Mouse (Mus musculus) embryonic facial prominence, embryonic 14.5 days (tissue): ENCODE measurements around the gene Ptpn14. TPM values are rescaled to one million over a fixed set of nuclear protein-coding genes. Genes with fewer than 3 reads are reported as not detected.

Source experiments
- ATAC-seq: fragments of 200-750 bp; cut with Nextera tagmentation; 2 replicates; pipeline ENCODE4 v1.8.0; 2017; ENCODE audit warnings: low read depth, moderate number of reproducible peaks, moderate TSS enrichment
- DNase-seq: peaks from one replicate; pipeline ENCODE4 v3.0.0-alpha.2; 2015; ENCODE audit warnings: low spot score
- H3K27ac ChIP-seq: fragments of 300-500 bp; sonication (generic); replicated peaks from 2 replicates; pipeline ENCODE4 v1.5.1; 2014; ENCODE audit warnings: low read depth, mild to moderate bottlenecking, low read length, moderate library complexity
- H3K27me3 ChIP-seq: fragments of 300-500 bp; sonication (generic); replicated peaks from 2 replicates; pipeline ENCODE4 v1.6.1; 2014; ENCODE audit warnings: low read length; ENCODE audit not compliant: control insufficient read depth, insufficient read depth
- H3K36me3 ChIP-seq: fragments of 300-500 bp; sonication (generic); 2 replicates; pipeline ENCODE4 v1.6.1; 2014; ENCODE audit warnings: low read length, mixed read lengths; ENCODE audit not compliant: control insufficient read depth, insufficient read depth
- H3K4me1 ChIP-seq: fragments of 300-500 bp; sonication (generic); 2 replicates; pipeline ENCODE4 v1.6.1; 2014; ENCODE audit warnings: antibody characterized with exemption, low read length; ENCODE audit not compliant: control insufficient read depth, insufficient read depth
- H3K4me2 ChIP-seq: fragments of 300-500 bp; sonication (generic); 2 replicates; pipeline ENCODE4 v1.6.1; 2014; ENCODE audit warnings: low read depth, mild to moderate bottlenecking, low read length, moderate library complexity, mixed read lengths
- H3K4me3 ChIP-seq: fragments of 300-500 bp; sonication (generic); 2 replicates; pipeline ENCODE4 v1.5.1; 2014; ENCODE audit warnings: low read depth, mild to moderate bottlenecking, low read length
- H3K9ac ChIP-seq: fragments of 300-500 bp; sonication (generic); 2 replicates; pipeline ENCODE4 v1.6.1; 2014; ENCODE audit warnings: low read depth, mild to moderate bottlenecking, low read length, moderate library complexity, mixed read lengths
- H3K9me3 ChIP-seq: fragments of 300-500 bp; sonication (generic); 2 replicates; pipeline ENCODE4 v1.6.1; 2016; ENCODE audit warnings: low read length; ENCODE audit not compliant: control insufficient read depth
- WGBS: fragments of 180-500 bp; shearing (Covaris S2); extraction: QIAGEN DNeasy Blood & Tissue Kit; methylation state at CpG from one replicate; pipeline ENCODE4 v1.1.7; 2014; 5-methylcytosine and 5-hydroxymethylcytosine counted together
- polyA plus RNA-seq: library from polyadenylated mRNA; unstranded; fragments of >200 nt; fragmentation: Nextera tagmentation; extraction: Ambion mirVana; gene quantifications from 2 replicates; pipeline ENCODE4 v1.2.1, GENCODE M21; 2014

The Ptpn14 gene
- polyA plus RNA-seq, 1 experiment from 2014 or later, result 12.5 TPM

DNA sequence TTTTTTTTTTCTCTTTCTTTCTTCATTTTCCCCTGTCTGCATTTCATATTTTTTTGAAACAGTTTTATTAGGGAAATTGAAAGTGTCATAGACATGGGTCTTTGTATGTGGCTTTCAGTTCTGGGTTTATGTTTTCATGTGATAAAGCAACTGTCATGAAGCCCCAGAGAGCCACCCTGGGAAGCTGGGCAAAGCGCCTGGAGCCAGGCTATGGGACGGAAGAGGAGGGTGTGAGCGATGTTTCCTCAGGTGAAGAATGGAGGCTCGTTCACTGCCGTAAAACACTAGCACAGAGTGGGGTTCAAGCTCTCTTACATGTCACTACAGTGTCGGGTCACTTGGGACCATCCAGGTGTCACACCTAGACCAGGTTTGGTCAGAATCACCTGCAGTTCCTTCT lies 54.6 kb downstream of the Ptpn14 start:
- H3K4me1 ChIP-seq, result peaks cover 28% of the 10 kb centered on the region
- H3K9ac ChIP-seq, result no peak overlapping the region
- H3K4me2 ChIP-seq, result no peak overlapping the region
- no peak for ATAC-seq
- no peak overlapping the region for H3K4me3 ChIP-seq
- H3K27me3 ChIP-seq, result no peaks in the 10 kb centered on the region
- 0 out of 2 replicates have a peak, but pooled peaks cover 5% of the 10 kb centered on the region for H3K36me3 ChIP-seq
- H3K9me3 ChIP-seq, result no peaks in the 10 kb centered on the region
- H3K27ac ChIP-seq, result no peak overlapping the region
- 91% methylated on average over 6 of the region's 6 CpGs for WGBS
- no peak for DNase-seq

DNA sequence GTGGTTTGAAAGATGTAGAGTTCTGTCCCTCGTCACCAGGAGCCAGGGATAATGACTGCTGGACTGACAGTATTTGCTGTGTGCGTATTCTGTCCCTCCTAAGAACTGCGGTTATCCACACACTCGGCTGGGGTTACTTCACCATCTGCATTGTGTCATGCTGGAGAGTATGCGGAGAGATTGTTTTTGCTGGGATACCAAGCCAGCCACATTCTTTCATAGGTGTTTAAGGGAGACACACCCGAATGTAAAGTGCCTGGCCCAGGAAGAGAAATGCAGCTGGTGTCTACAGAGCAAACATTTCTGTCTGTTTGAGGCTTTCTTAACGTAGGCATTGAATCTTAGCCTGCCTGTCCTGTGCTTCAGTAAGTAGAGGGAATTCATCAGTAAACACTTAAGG lies 56.4 kb downstream of the Ptpn14 start:
- peaks cover 17% of the 10 kb centered on the region for H3K4me1 ChIP-seq
- 0 out of 2 replicates have a peak, but pooled peaks cover 5% of the 10 kb centered on the region for H3K36me3 ChIP-seq
- DNase-seq (peak; percentile 63), ATAC-seq (peak; percentile 19; the same call in 1 of the 2 replicates)
- H3K27me3 ChIP-seq, result no peaks in the 10 kb centered on the region
- WGBS, result 59% methylated on average over 7 of the region's 7 CpGs
- no peaks in the 10 kb centered on the region for H3K9me3 ChIP-seq
- H3K9ac ChIP-seq, result no peak overlapping the region
- no peak overlapping the region for H3K4me3 ChIP-seq
- H3K4me2 ChIP-seq, result no peak overlapping the region
- peak overlapping the region; percentile 52; the same call in 1 of the 2 replicates for H3K27ac ChIP-seq

DNA sequence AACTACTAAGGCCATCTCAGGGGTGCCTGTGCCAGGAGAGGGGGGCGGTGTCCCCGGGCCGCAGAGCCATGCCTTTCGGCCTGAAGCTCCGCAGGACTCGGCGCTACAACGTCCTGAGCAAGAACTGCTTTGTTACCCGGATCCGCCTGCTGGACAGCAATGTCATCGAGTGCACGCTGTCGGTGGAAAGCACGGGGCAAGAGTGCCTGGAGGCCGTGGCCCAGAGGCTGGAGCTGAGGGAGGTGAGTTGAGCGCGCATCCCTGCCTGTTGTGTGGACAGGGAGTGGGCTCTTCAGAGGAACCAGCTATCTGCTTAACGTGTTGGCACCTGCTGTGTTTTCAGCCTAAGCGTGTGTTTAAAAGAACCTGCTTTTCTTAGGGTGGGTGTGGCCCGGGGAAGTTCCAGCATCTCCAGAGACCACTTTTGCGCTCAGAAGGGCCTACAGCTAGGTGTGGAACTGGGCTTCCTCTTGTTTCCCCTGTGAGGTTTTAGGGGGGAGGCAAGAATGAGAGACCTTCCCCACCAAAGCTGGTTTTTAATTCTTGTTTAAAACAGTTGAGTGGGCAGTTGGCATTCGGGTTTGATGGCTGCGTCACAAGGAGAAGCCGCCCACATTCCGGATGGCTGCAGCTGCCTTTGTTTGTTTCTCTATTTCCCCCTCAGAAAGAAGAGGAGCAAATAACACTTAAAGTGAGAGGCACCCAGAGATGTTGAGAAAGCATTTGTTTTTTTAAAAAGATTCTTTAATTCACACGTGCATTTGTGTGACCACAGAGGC lies 58.8 kb downstream of the Ptpn14 start:
- no peaks in the 10 kb centered on the region for H3K9me3 ChIP-seq
- 62% methylated on average over 26 of the region's 26 CpGs for WGBS
- H3K36me3 ChIP-seq, result 0 out of 2 replicates have a peak, but pooled peaks cover 11% of the 10 kb centered on the region
- H3K27me3 ChIP-seq, result no peaks in the 10 kb centered on the region
- H3K4me2 ChIP-seq, result no peak overlapping the region
- H3K4me1 ChIP-seq, result peaks cover 21% of the 10 kb centered on the region
- 0 out of 2 replicates have a peak overlapping the region, but pooled peaks have one; percentile 10 for H3K27ac ChIP-seq
- DNase-seq (no peak), ATAC-seq (0 out of 2 replicates have a peak, but pooled peaks have one; percentile 36)
- H3K4me3 ChIP-seq, result no peak overlapping the region
- H3K9ac ChIP-seq, result peak overlapping the region; percentile 5; the same call in 1 of the 2 replicates

- WGBS, result 53% methylated on average over 6 of the region's 6 CpGs
- no peak for DNase-seq
- H3K36me3 ChIP-seq, result 0 out of 2 replicates have a peak, but pooled peaks cover 11% of the 10 kb centered on the region
- H3K9me3 ChIP-seq, result no peaks in the 10 kb centered on the region
- no peak overlapping the region for H3K9ac ChIP-seq
- H3K4me3 ChIP-seq, result no peak overlapping the region
- no peak overlapping the region for H3K27ac ChIP-seq
- no peak for ATAC-seq
- no peak overlapping the region for H3K4me2 ChIP-seq
- H3K27me3 ChIP-seq, result no peaks in the 10 kb centered on the region
- H3K4me1 ChIP-seq, result peaks cover 16% of the 10 kb centered on the region; the same call in 1 of the 2 replicates
These were observed 61.5 kb downstream of the Ptpn14 start for GRCm38 (mm10) chr1:189789545-189789944.

DNA sequence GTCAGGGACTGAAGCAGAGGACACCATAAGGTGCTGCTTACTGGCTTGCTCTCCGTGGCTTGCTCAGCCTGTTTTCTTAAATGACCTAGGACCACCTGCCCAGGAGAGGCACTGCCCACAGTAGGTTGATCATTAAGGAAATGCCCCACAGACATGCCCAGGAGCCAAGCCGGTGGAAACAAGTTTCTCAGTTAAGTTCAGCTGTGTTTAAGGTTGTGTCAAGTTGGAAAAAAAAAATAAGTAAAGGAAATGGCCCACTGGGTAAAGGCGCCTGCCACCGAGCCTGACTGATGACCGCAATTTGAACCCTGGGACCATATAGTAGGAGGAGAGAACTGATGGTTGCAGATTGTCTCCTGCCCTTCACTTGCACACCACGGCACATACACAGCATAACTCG lies 62.6 kb downstream of the Ptpn14 start:
- Histone ChIP-seq H3K9ac (no peak overlapping the region), H3K4me1 (peaks cover 10% of the 10 kb centered on the region; the same call in 1 of the 2 replicates), H3K4me3 (no peak overlapping the region), H3K27ac (no peak overlapping the region), H3K27me3 (no peaks in the 10 kb centered on the region), H3K4me2 (no peak overlapping the region), H3K36me3 (0 out of 2 replicates have a peak, but pooled peaks cover 11% of the 10 kb centered on the region), H3K9me3 (no peaks in the 10 kb centered on the region)
- ATAC-seq, result no peak
- 60% methylated on average over 7 of the region's 7 CpGs for WGBS
- no peak for DNase-seq

- Histone ChIP-seq H3K4me1 (peaks cover 9% of the 10 kb centered on the region; the same call in 1 of the 2 replicates), H3K4me2 (no peak overlapping the region), H3K36me3 (0 out of 2 replicates have a peak, but pooled peaks cover 9% of the 10 kb centered on the region), H3K27ac (no peak overlapping the region), H3K9me3 (no peaks in the 10 kb centered on the region), H3K9ac (no peak overlapping the region), H3K4me3 (no peak overlapping the region), H3K27me3 (no peaks in the 10 kb centered on the region)
- WGBS, result 74% methylated on average over 10 of the region's 10 CpGs
- ATAC-seq, result peak; percentile 85
- DNase-seq, result peak; percentile 78
These were observed 63.6 kb downstream of the Ptpn14 start for GRCm38 (mm10) chr1:189791534-189792217.

DNA sequence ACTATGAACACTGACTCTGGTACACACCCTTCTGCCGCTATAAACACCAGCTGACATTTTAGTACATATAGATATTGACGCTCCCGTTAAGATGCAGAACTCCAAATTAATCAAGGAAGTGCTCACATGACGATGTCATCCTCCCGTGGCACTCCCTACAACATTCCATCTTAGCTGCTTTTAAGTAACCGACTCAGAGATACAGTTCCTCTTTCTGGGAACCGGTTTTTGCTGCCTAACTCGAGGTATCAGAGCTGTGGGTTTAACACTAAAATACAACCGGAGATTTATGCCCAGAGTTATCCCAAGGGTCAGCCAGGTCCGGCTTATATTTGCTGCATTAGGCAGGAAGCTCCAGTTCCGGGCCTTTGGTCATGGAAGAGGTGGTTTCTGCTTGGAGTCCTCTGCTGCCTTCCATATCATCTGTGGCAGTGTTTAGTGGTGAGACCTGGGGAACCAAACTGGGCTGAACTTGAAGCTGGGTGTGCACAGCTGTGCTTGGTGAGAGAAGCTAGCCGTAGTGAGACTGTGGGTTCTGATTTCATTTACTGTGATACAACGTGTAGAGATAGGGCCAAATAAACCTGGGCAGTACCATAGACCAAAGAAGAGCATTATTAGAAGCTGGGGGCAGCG lies 64.6 kb downstream of the Ptpn14 start:
- 0 out of 2 replicates have a peak, but pooled peaks cover 6% of the 10 kb centered on the region for H3K36me3 ChIP-seq

DNA sequence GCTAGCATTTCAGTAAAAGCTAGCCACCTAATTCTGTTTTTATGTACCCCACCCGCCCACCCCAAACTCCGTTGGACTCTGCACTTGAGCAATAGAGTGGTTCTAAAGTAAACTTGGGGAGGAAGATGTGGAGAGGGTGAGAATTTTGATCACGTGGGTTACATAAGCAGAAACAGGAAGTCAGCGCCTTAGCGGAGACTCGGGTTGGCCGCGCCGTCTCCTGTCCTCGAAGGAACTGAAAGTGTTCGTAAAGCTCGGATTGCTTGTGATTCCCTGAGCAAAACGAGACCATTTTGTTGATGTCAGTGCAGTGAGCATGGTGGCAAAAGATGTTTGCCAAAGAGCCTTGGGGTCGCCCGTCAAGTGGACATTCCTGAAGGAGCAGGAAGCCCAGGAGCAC lies 70.9 kb downstream of the Ptpn14 start:
- no peak overlapping the region; the same call in 1 of the 2 replicates for H3K27ac ChIP-seq
- DNase-seq (no peak), ATAC-seq (no peak)
- no peaks in the 10 kb centered on the region for H3K27me3 ChIP-seq
- 0 out of 2 replicates have a peak, but pooled peaks cover 8% of the 10 kb centered on the region for H3K4me1 ChIP-seq
- H3K36me3 ChIP-seq, result peaks cover 15% of the 10 kb centered on the region; the same call in 1 of the 2 replicates
- no peak overlapping the region for H3K9ac ChIP-seq
- WGBS, result 67% methylated on average over 15 of the region's 15 CpGs
- H3K9me3 ChIP-seq, result no peaks in the 10 kb centered on the region
- H3K4me2 ChIP-seq, result no peak overlapping the region
- no peak overlapping the region for H3K4me3 ChIP-seq

More for the DNA sequence above, 64.6 kb downstream of the Ptpn14 start:
- Histone ChIP-seq H3K9ac (no peak overlapping the region), H3K27me3 (no peaks in the 10 kb centered on the region), H3K9me3 (no peaks in the 10 kb centered on the region), H3K27ac (no peak overlapping the region), H3K4me1 (0 out of 2 replicates have a peak, but pooled peaks cover 4% of the 10 kb centered on the region), H3K4me2 (no peak overlapping the region), H3K4me3 (no peak overlapping the region)
- DNase-seq (no peak), ATAC-seq (no peak)
- WGBS, result 69% methylated on average over 14 of the region's 14 CpGs
